Mouse (Mus musculus) cerebellum, adult 11 months (tissue): ENCODE measurements around the gene Neb.
A peak's percentile ranks its signal among the peaks of the same experiment; 100 is the strongest.

ENCODE experiments used
- DNase-seq: peaks from one replicate; pipeline ENCODE4 v3.0.0; 2022

Gene Neb

DNA sequence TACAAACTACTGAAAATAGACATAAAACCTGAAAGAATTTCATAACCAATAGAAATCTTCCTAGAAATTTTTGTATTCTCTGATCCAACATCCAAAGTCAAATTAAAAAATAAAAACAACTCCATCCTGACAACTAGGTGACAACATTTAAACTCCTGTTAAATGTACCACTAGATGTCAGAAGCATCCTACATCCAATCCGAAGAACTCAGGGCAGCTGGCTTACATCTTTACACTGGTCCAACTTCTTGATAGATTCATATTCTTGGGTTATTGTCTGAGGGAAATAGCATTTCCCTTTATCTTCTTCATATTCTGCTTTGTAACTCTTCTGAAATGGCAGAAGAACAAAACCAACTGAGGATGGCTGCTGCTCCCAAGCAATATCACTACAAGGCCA, 74.9 kb downstream of the Neb start:
- DNase-seq: no peak

- no peak for DNase-seq
Observed at GRCm38 (mm10) chr2:52297969-52298368, 80.3 kb downstream of the Neb start.

GRCm38 (mm10) chr2:52296779-52297178, 81.5 kb downstream of the Neb start:
- DNase-seq: no peak

- DNase-seq: no peak
Observed at GRCm38 (mm10) chr2:52287436-52287835, 90.8 kb downstream of the Neb start.

DNA sequence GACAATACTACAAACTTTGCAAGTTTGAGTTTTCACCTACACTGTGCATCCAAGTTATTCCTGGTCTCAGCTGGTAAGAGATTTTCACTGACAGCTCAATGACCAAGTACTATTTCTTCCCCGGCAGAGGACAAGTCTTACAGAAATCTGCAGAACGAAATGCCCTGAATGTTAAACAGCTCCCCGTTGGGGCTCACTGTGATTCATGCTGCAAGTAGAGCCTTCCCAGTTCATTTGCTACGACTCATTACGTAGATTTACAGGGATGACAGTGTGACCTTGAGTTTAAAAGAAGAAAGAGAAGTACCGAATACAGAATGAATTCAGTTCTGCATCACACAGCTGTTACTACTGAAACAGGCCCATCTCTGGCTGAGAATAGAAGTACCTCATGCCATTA, 91.9 kb downstream of the Neb start:
- DNase-seq: no peak

DNA sequence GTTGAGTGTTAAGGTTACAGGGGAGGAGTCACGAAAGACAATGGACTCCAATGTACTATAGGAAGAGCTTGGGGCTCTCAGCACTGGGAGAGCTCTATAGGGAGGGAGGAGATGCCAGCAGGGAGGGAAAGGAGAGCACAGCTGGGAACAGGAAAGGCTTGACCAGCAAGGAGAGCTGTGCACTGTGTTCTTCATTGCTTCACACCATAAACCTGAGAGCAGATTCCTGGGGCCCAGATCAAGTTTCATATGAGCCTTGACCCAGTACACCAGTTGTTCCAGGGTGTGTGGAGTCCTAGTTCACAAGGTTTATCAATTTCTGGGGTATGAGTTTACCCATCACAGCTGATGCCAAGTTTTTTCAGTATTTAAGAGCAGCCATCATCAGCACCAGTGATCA, 106.1 kb downstream of the Neb start:
- DNase-seq: no peak

- no peak for DNase-seq
Observed at GRCm38 (mm10) chr2:52270911-52271310, 107.4 kb downstream of the Neb start.

DNA sequence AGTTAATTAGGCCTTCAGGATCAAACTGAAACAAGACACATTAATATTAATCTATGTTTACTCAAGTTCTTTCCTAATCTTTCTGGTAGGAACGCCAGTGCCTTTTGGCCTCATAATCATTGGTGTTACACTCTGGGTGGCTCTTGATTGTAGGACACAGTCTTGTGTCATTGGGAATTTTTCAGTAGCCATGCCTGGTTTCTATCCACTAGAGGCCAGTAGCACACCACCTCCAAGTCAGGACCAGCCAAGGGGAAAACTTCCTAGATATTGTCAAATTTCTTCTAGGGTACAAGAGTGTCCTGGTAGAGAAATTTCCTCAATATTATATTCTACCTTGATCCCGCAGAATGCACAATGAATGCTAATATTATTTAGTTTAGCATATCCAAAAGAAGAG, 116.1 kb downstream of the Neb start:
- peak; percentile 45 for DNase-seq

DNA sequence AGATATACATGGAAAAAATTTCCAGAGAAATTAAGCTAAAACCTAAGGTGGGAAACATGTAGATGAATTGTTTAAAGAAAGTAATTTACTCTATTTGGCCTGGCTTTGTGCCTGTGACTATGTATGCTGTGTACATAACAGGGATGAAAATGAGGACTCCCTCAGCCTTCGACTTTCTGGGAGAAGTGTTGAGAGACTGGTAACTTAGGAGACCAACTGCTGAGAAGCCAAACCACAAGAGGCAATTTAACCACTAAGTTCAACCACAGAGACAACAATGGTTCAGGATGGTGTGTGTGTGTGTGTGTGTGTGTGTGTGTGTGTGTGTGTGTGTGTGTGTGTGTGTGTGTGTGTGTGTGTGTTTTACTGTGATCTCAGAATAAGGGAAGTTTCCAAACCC, 126.2 kb downstream of the Neb start:
- DNase-seq: no peak

DNA sequence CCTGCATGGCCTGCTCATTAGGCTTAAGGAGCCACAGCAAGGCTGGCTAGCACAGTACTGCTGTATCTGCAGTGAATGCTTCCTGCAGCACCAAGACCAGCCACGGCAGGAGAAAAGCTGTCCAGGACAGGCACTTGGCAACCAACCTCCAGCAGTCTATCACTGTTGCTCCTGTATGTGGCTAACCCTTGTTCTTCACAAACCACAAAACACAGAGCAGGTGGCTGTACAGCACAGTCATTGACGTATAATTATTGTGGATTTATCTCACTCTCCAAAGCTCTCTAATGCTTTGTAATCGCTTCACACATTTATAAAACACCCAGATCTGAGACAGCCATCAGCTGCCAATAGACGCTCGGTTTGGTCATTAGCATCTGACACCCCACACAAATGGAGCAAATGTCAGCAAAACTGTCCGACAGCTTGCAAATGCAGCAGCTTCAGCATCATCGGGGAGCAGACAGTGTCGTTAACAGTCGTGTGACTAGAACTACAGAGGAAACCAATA, 129.9 kb downstream of the Neb start:
- no peak for DNase-seq

- DNase-seq: peak; percentile 46
Observed at GRCm38 (mm10) chr2:52245091-52245490, 133.2 kb downstream of the Neb start.

DNA sequence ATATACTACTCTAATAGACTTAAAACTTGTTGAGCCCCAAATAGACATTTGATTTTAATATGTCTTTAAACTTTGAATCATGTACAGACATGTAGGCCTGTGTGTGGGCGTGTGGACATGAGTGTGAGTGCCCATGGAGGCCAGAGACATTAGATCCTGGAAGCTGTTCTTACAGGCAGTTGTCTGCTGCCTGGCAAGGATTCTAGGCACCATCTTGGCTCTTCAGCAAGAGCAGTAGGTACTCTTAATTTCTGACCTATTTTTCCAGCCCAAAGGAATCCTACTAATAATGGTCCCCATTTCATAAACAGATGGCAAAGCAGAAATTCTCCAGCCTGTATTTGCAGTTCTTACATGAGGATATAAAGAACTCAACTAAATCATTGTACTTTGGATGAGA, 135.6 kb downstream of the Neb start:
- peak; percentile 49 for DNase-seq

DNA sequence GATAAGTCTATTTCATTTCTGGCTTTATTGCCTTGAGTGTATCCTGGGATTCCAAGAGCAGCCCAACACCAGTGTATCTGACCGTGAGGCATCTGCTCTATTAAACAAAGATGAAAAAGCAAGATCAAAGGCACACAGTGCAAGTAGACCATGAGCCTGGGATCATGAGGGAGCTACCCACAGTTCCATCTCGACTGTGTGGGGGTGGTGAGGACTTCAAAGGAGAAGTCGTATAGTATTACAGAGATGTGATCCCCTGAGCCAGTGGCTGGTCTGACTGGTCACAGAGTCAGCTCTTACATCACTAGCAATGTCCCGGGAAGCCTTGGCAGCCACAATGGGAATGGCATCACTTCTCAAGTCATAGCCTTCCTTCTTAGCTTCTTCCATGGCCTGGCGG, 140.4 kb downstream of the Neb start:
- DNase-seq: no peak

DNA sequence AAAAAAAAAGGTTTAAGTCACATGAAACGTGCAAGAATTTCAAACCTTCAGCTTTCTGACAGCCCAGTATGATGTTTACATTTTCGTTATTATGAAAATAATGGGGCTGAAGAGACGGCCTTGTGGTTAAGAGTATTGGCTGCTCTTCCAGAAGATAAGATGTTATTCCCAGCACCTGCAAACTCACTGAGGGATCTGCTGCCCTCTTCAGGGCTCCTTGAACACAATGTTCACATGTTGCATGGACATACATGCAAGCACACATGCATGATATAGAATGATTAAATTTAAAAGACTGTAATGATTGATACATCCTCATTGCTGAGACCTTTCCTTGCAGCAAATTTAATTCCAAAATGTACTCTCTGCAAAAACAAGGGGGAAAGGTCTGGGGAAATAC, 150.7 kb downstream of the Neb start:
- DNase-seq: no peak

DNA sequence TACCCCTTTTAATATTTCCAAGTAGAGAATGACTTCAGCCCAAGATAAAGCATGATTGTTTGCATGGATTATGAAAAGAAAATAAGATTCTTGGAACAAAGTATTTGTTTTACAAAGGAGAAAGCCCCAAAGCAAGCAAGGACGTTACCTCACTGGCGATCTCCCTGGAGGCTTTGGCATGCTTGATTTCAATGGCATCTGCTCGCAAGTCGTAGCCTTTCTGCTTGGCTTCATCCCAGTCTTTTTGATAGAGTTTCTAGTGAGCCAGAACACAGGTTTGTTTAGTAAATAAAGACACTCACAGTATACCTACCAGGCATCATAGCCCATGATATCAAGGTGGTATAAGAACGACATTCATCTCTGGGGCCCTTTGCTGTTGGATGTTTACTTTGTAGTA, 153.9 kb downstream of the Neb start:
- DNase-seq: peak; percentile 51

DNA sequence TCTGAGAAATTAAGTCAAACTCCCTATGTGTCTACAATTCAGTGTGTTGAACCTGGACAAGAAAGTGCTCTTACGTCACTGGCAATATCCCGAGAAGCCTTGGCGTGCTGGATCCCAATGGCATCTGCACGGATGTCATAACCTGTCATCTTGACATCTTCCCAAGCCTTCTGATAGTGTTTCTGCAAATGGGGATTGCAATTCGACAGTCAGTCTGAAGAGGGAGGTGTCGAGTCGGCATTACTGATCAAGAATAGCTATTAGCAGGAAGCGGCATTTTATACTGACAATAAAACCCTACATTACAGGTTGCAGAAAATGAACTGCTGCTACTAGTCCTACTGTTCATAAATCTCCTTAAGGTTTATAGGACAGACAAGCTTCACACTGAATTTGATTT, 158.2 kb downstream of the Neb start:
- DNase-seq: no peak

GRCm38 (mm10) chr2:52215945-52216344, 162.3 kb downstream of the Neb start:
- no peak for DNase-seq

DNA sequence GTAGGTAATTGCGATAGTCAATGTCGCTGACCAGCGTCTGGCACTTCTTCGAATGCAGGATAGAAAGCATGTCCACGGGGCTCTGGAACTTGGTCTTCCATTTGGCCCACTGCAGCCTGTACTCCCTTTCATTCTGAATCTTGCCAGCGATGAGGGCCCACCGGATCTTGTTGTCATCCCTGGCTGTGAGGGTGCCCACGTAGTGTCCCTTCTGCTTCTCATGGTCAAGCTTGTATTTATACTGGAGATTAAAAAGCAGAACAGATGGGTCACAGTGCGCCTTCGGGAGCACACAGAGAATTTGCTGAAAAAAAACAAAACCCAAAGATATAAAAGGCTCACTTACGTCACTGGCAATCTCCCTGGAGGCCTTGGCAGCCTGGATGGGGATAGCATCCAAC, 165.7 kb downstream of the Neb start:
- peak; percentile 90 for DNase-seq

DNA sequence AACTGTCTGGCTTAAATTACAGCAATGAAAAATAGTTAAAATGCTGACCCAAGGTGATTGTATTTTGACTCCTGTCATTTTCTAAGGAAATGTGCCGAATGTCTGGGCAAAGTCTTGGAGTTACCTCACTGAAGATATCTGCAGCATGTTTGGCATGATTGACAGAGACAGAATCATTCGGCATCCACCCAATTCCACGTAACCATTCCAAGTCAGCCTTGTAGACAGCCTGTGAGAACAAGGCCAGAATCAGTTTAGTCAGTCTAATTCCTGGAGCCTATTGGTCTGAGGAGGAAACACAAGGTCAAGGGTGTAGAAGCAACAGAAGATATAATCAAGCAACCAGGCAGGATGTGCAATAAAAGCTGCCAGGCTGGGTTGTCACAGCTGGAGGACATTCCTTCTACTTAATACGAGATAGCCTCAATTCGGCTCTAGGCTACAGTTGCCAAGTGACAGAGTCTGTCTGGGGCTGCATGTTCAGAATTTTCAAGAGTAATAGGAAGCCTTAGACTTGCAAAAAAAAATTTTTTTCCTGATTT, 166.8 kb downstream of the Neb start:
- no peak for DNase-seq

DNA sequence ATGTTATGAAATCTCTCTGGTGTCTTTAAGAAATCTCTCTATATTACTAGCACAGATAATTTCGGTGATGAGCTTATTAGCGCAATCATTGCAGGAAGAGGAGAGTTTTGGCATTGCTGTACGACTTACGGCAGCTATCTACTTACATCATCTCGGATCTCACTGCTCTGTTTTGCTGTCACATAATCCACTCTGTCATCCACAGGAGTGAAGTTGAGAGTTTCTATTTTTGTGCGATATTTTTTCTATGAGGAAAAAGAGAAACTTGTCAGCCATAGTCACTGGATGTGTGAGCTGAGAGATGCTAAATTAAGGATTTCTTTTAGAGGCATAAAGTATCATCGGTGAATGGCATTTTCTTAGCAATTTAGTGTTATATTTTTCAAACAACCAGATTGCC, 167.6 kb downstream of the Neb start:
- DNase-seq: no peak

DNA sequence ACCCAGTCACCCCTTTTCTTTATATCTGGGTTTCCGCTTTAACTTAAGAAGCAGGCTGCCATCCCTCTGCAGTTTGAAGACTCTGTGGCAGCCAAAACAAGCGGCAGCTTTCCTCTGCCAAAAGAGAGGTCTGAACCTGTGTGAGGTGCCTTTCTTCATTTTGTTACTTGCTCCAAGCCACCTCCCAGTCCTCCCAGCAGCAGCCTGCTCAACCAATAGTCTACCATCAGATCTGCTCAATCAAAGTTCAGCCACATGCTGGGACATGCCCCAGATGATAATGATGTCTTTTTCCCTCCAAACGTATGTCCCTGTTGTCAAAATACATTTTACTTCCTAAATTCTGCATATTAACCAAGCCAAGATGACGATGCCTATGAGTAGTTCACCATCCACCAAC, 173.3 kb downstream of the Neb start:
- DNase-seq: no peak

- DNase-seq: peak; percentile 71
Observed at GRCm38 (mm10) chr2:52193629-52194028, 184.6 kb downstream of the Neb start.

DNA sequence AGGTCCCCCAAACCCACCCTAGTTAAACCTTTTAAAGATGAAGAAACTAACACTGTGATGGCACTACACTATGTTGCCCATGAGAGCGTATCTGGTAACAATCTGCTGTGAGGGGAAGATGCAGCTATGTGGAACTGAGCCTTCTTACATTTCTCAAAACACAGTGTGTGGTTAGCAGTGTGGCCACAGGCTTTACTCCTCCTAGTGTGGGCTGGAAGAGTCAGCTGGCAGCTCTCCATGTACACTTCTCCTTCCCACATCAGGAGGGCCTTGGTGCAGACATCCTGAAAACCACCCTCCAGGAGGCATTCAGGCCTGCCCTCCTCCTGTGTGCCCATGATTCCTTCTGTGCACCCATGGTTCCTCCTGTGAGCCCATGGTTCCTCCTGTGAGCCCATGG, 198.6 kb downstream of the Neb start:
- no peak for DNase-seq

- peak; percentile 27 for DNase-seq
Observed at GRCm38 (mm10) chr2:52177726-52178125, 200.5 kb downstream of the Neb start.

GRCm38 (mm10) chr2:52177184-52177583, 201.1 kb downstream of the Neb start:
- DNase-seq: peak; percentile 68

GRCm38 (mm10) chr2:52176537-52176936, 201.7 kb downstream of the Neb start:
- peak; percentile 88 for DNase-seq
